Mouse (Mus musculus) MEL (cell line): Measurements from ENCODE around the gene Slc15a2.

Experiments used
- CTCF ChIP-seq, 3 experiments: IDR thresholded peaks in 2 of 3; conservative IDR thresholded peaks in 1 of 3; 2 replicates each; pipeline ENCODE4 v1.5.1; 2011 to 2012; ENCODE audit warnings: low read length in 3 of 3, low read depth in 2 of 3, mild to moderate bottlenecking in 2 of 3, improper control_type of control experiment in 1 of 3, inconsistent platforms in 1 of 3, mixed read lengths in 1 of 3, moderate library complexity in 1 of 3; ENCODE audit not compliant: control insufficient read depth in 1 of 3, insufficient read depth in 1 of 3, poor library complexity in 1 of 3, severe bottlenecking in 1 of 3
- EP300 ChIP-seq, 2 experiments: IDR thresholded peaks; 2 replicates each; pipeline ENCODE4 v1.6.1; 2011; ENCODE audit warnings: improper control_type of control experiment in 2 of 2, low read length in 2 of 2, low read depth in 1 of 2, mild to moderate bottlenecking in 1 of 2
- RAD21 ChIP-seq: IDR thresholded peaks from 2 replicates; pipeline ENCODE4 v1.6.1; 2011; ENCODE audit warnings: mild to moderate bottlenecking, low read depth, low read length, improper control_type of control experiment
- USF1 ChIP-seq: IDR thresholded peaks from 2 replicates; pipeline ENCODE4 v1.6.1; 2014; ENCODE audit warnings: low read depth, mild to moderate bottlenecking, inconsistent platforms, low read length, improper control_type of control experiment, moderate library complexity
- ZKSCAN1 ChIP-seq: IDR thresholded peaks from 2 replicates; pipeline ENCODE4 v1.6.1; 2012; ENCODE audit warnings: low read depth, mild to moderate bottlenecking, inconsistent platforms, low read length, improper control_type of control experiment, moderate library complexity

DNA sequence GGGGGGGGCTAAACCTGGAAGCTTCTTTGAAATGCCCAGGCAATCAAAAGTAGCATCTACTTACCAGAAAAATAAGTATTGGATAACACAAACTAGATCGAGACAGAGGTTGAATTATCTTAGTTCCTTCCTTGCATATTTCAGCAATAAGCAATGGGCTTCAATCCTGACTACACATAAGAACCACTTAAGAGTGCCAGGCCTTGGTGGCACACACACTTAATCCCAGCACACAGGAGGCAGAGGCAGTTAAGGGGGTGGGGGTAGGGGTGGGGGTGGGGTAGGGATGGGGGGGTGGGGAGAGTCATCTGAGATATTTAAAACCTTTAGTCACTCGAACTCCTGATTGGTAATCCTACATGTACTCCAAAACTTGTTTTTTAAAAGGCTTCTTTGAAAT is 13.5 kb downstream of the Slc15a2 start:
- no peak for TF ChIP-seq CTCF (IDR thresholded peaks at IDR 0.05 in 2 of 3, conservative IDR thresholded peaks at IDR 0.05 in 1 of 3; ENCODE audit: control insufficient read depth in 1 of 3, insufficient read depth in 1 of 3, low read depth in 2 of 3, low read length in 3 of 3, poor library complexity in 1 of 3, severe bottlenecking in 1 of 3)
- no peak for TF ChIP-seq EP300 (IDR thresholded peaks at IDR 0.05; ENCODE audit: low read depth in 1 of 2, low read length in 2 of 2)
- TF ChIP-seq USF1, result no peak
- TF ChIP-seq ZKSCAN1, result no peak
- TF ChIP-seq RAD21, result no peak
